Mouse (Mus musculus): ENCODE results near the gene Vcan. TPM values are rescaled to one million over a fixed set of nuclear protein-coding genes. Genes with fewer than 3 reads are reported as not detected.

The Vcan gene
- 0.03 TPM for polyA plus RNA-seq (2014; fragmentation: Illumina TruSeq; extraction: RNeasy Lipid Tissue Mini Kit (QIAGEN cat#74804); ENCODE audit: low read depth, low replicate concordance)

DNA sequence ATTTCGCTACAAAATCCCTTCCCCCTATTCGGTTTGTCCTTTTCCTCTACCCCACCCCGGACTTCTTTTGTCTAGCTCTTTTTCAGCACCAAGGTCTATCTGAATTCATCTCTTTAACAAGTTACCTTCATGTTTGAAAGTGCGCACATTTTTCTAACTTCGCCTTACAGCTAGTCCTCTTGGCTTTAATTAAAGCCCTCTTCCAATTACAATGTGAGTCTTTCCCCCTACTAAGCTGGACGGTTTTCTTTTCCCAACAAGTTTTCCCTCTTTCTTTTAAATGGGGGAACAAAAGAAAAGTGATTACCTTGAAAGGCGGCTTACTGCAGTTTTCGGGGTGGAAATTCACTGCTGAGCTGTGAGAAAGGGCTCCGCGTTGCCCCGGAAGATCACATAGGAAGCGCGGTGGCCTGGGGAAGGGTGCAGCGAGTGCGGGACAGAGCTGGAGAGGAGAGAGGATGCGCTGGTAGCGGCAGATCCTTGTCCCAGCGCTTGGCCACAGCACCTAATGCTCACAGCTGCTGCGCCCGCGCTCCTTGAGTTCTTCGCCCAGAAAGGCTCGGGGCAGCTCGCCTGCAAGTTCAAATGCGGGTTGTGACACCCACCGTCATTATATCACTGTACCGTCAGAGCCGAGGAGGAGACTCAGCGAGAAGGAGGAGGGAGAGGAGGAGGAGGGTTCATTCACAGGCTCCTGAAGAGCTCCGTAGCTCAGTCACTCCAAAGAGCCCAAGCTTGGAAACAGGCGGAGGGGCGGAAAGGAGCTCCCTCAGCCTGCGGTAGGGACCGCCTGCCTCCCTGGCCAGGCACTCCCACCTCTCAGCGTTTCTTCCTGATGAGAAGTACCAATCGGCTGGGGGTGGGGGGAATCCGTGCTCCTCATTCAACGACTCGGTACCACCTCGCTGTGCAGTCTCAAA, at the start of gene Vcan:
Gene Vcan, minus strand, starts transcription at position 744 of the 920 bp plus-strand sequence.

Other genes starting within 250 kb of the Vcan start
- gene Hapln1, start 202.7 kb downstream of the Vcan start, polyA plus RNA-seq (2014; fragmentation: Illumina TruSeq; extraction: RNeasy Lipid Tissue Mini Kit (QIAGEN cat#74804); ENCODE audit: low read depth, low replicate concordance) = 0.11 TPM

Measured in liver, adult 10 weeks (tissue).